Mouse (Mus musculus) intestine, embryonic 14.5 days (tissue): ENCODE results near the gene Calu. TPM values are rescaled to one million over a fixed set of nuclear protein-coding genes. Genes with fewer than 3 reads are reported as not detected.
"Not testable (repeated sequence)": the region's sequence is repeated elsewhere in the genome, so short reads cannot be mapped to it uniquely, and the experiment has no call there.

Experiments
- ATAC-seq: fragments of 200-750 bp; cut with Nextera tagmentation; replicated peaks from 2 replicates; pipeline ENCODE4 v1.8.0; 2017; ENCODE audit warnings: low read depth, moderate number of reproducible peaks, moderate TSS enrichment, moderate library complexity; ENCODE audit not compliant: low FRiP score, low TSS enrichment
- DNase-seq: peaks from one replicate; pipeline ENCODE4 v3.0.0-alpha.2; 2018; ENCODE audit warnings: low spot score
- H3K27ac ChIP-seq: fragments of 300-500 bp; sonication (generic); 2 replicates; pipeline ENCODE4 v1.5.1; 2014; ENCODE audit warnings: low read depth, mild to moderate bottlenecking, control low read depth
- H3K27me3 ChIP-seq: fragments of 300-500 bp; sonication (generic); replicated peaks from 2 replicates; pipeline ENCODE4 v1.6.1; 2014; ENCODE audit warnings: low read length, control low read depth; ENCODE audit not compliant: control insufficient read depth, insufficient read depth
- H3K36me3 ChIP-seq: fragments of 300-500 bp; sonication (generic); 2 replicates; pipeline ENCODE4 v1.6.1; 2014; ENCODE audit warnings: low read length, control low read depth; ENCODE audit not compliant: control insufficient read depth, insufficient read depth
- H3K4me1 ChIP-seq: fragments of 300-500 bp; sonication (generic); replicated peaks from 2 replicates; pipeline ENCODE4 v1.6.1; 2014; ENCODE audit warnings: low read length, control low read depth, mixed read lengths; ENCODE audit not compliant: control insufficient read depth, insufficient read depth
- H3K4me2 ChIP-seq: fragments of 300-500 bp; sonication (generic); 2 replicates; pipeline ENCODE4 v1.6.1; 2014; ENCODE audit warnings: low read length
- H3K4me3 ChIP-seq: fragments of 300-500 bp; sonication (generic); 2 replicates; pipeline ENCODE4 v1.5.1; 2014; ENCODE audit warnings: low read depth, low read length, control low read depth, mixed read lengths
- H3K9ac ChIP-seq: fragments of 300-500 bp; sonication (generic); 2 replicates; pipeline ENCODE4 v1.6.1; 2014; ENCODE audit warnings: mild to moderate bottlenecking, low read length
- H3K9me3 ChIP-seq: fragments of 300-500 bp; sonication (generic); 2 replicates; pipeline ENCODE4 v1.6.1; 2016; ENCODE audit warnings: low read length, control low read depth; ENCODE audit not compliant: control insufficient read depth
- WGBS: fragments of 180-500 bp; shearing (Covaris S2); extraction: QIAGEN DNeasy Blood & Tissue Kit; methylation state at CpG from one replicate; pipeline ENCODE4 v1.1.7; 2014; 5-methylcytosine and 5-hydroxymethylcytosine counted together
- polyA plus RNA-seq: library from polyadenylated mRNA; unstranded; fragments of >200 nt; fragmentation: Nextera tagmentation; extraction: Ambion mirVana; gene quantifications from 2 replicates; pipeline ENCODE4 v1.2.1, GENCODE M21; 2014

Gene Calu
- polyA plus RNA-seq, 1 experiment from 2014 or later: 331 TPM

GRCm38 (mm10) chr6:29378678-29379077, 30.8 kb downstream of the Calu start:
- Histone ChIP-seq H3K9me3 (no peaks in the 10 kb centered on the region), H3K4me1 (no peaks in the 10 kb centered on the region), H3K27me3 (no peaks in the 10 kb centered on the region), H3K4me3 (no peak overlapping the region), H3K4me2 (no peak overlapping the region), H3K36me3 (peaks cover 44% of the 10 kb centered on the region), H3K27ac (no peak overlapping the region), H3K9ac (no peak overlapping the region)
- DNase-seq (no peak), ATAC-seq (no peak)
- 94% methylated on average over 10 of the region's 10 CpGs for WGBS

DNA sequence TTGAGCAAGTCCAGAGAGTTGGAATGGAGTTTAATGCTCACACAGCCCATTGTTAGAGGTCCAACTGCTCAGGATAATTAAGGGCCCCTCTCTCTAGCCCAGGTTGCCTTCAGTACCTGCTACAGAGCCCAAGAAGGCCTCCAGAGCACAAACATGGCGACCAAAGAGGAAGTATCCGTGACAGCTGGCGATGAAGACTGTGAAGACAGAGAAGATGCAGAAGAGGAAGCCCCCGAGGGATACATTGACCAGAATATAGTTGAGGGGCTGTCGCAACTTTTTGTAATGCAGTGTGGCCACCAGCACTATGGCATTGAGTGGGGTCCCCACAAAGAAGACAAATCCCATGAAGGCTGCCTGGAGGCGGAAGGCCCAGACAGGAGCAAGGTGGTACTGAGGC, 32.1 kb downstream of the Calu start:
- ATAC-seq: no peak
- Histone ChIP-seq H3K9ac (no peak overlapping the region), H3K4me1 (no peaks in the 10 kb centered on the region), H3K4me3 (no peak overlapping the region), H3K4me2 (no peak overlapping the region), H3K9me3 (no peaks in the 10 kb centered on the region), H3K27ac (no peak overlapping the region), H3K27me3 (no peaks in the 10 kb centered on the region), H3K36me3 (peaks cover 32% of the 10 kb centered on the region)
- WGBS: 94% methylated on average over 6 of the region's 6 CpGs
- no peak for DNase-seq

- H3K9me3 ChIP-seq: no peaks in the 10 kb centered on the region
- no peak overlapping the region for H3K9ac ChIP-seq
- no peaks in the 10 kb centered on the region for H3K4me1 ChIP-seq
- 58% methylated on average over 2 of the region's 2 CpGs for WGBS
- no peak overlapping the region for H3K4me2 ChIP-seq
- ATAC-seq (no peak), DNase-seq (no peak)
- H3K36me3 ChIP-seq: peaks cover 7% of the 10 kb centered on the region
- H3K4me3 ChIP-seq: no peak overlapping the region
- H3K27ac ChIP-seq: no peak overlapping the region
- no peaks in the 10 kb centered on the region for H3K27me3 ChIP-seq
These were observed 34.6 kb downstream of the Calu start for GRCm38 (mm10) chr6:29382442-29382841.

- peak; percentile 61 for ATAC-seq
- H3K36me3 ChIP-seq: no peaks in the 10 kb centered on the region
- WGBS: 5% methylated on average over 12 of the region's 12 CpGs
These were observed 40.2 kb downstream of the Calu start, which contains the start of gene Opn1sw for GRCm38 (mm10) chr6:29388052-29388518. Opn1sw (minus strand) TSS chr6:29388468.

DNA sequence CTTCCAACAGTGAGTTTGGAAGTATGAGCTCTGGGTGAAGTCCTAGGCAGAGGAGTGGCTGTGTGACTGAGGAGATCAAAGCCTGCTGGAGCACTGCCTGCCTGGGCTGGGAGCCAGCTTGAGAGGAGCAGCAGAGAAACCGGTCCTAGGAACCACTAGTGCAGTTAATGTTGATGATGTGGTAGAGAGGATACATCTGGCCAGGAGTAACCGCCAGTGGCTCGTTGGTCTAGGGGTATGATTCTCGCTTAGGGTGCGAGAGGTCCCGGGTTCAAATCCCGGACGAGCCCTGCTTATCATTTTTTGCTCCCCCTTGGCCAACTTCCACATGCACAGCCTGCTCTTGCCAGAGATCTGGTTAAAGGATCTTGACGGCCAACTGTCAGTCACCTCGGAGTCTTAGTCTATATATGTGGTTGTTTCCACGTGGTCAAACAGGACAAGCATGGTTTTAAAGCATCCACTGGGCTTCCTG, 40.8 kb downstream of the Calu start:
- 14% methylated on average over 11 of the region's 11 CpGs for WGBS
- no peak overlapping the region for H3K9ac ChIP-seq
- peak; percentile 90 for ATAC-seq

More at GRCm38 (mm10) chr6:29388052-29388518, 40.2 kb downstream of the Calu start, which contains the start of gene Opn1sw:
- DNase-seq: no peak
- Histone ChIP-seq H3K27ac (no peak within 1 kb of the TSS), H3K4me1 (peaks cover 4% of the 10 kb centered on the region; the same call in 1 of the 2 replicates), H3K4me3 (peak within 1 kb of the TSS; percentile 34), H3K9me3 (no peaks in the 10 kb centered on the region), H3K9ac (0 out of 2 replicates have a peak within 1 kb of the TSS, but pooled peaks have one; percentile 10), H3K27me3 (0 out of 2 replicates have a peak, but pooled peaks cover 4% of the 10 kb centered on the region), H3K4me2 (peak within 1 kb of the TSS; percentile 51)

GRCm38 (mm10) chr6:29389425-29389824, 41.6 kb downstream of the Calu start:
- Histone ChIP-seq H3K4me2 (no peak overlapping the region), H3K36me3 (no peaks in the 10 kb centered on the region), H3K4me3 (no peak overlapping the region), H3K4me1 (peaks cover 4% of the 10 kb centered on the region; the same call in 1 of the 2 replicates), H3K9me3 (no peaks in the 10 kb centered on the region), H3K27me3 (peaks cover 9% of the 10 kb centered on the region; the same call in 1 of the 2 replicates), H3K9ac (no peak overlapping the region), H3K27ac (no peak overlapping the region)
- 54% methylated on average over 9 of the region's 9 CpGs for WGBS
- no peak for ATAC-seq
- DNase-seq: no peak

More for the DNA sequence above, 40.8 kb downstream of the Calu start:
- Histone ChIP-seq H3K27ac (no peak overlapping the region), H3K4me2 (peak overlapping the region; percentile 51), H3K4me3 (peak overlapping the region; percentile 34), H3K9me3 (no peaks in the 10 kb centered on the region), H3K4me1 (peaks cover 4% of the 10 kb centered on the region; the same call in 1 of the 2 replicates), H3K36me3 (no peaks in the 10 kb centered on the region), H3K27me3 (0 out of 2 replicates have a peak, but pooled peaks cover 4% of the 10 kb centered on the region)
- DNase-seq: peak; percentile 91

DNA sequence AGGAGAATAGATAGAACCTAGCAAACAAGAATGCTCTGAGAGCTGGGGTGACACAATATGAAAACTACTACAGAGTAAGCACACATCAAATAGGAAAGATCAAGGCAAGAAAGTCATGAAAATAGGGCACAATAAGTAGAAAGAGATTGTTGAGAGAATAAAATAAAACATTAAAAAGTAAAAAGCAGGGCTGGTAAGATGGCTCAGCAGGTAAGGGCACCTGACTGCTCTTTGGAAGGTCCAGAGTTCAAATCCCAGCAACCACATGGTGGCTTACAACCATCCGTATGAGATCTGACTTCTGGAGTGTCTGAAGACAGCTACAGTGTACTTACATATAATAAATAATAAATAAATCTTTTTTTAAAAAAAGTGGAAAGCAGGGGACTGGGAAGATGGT, 42.6 kb downstream of the Calu start:
- H3K9ac ChIP-seq, H3K4me2 ChIP-seq, H3K4me1 ChIP-seq, ATAC-seq, DNase-seq, H3K4me3 ChIP-seq, H3K9me3 ChIP-seq, H3K36me3 ChIP-seq, H3K27ac ChIP-seq: not testable (repeated sequence)
- 79% methylated on average over 1 of the region's 1 CpGs for WGBS
- peaks cover 16% of the 10 kb centered on the region; the same call in 1 of the 2 replicates for H3K27me3 ChIP-seq

DNA sequence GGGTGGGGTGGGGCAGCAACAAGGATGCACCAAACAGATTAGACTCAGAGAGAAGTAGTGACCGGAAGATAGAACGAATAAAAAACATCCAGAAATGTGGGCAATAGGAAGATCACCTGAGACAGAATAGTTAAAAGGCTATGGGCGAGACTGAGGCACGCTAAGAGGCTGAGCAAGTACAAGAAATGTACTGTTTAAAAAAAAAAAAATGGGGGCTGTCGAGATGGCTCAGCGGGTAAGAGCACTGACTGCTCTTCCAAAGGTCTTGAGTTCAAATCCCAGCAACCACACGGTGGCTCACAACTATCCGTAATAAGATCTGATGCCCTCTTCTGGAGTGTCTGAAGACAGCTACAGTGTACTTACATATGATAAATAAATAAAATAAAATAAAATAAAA, 43.4 kb downstream of the Calu start:
- not testable (repeated sequence) for H3K27ac ChIP-seq, ATAC-seq, H3K4me2 ChIP-seq, H3K4me1 ChIP-seq, H3K36me3 ChIP-seq, DNase-seq, H3K4me3 ChIP-seq, H3K9ac ChIP-seq, H3K9me3 ChIP-seq
- peaks cover 17% of the 10 kb centered on the region; the same call in 1 of the 2 replicates for H3K27me3 ChIP-seq
- WGBS: 77% methylated on average over 8 of the region's 8 CpGs

DNA sequence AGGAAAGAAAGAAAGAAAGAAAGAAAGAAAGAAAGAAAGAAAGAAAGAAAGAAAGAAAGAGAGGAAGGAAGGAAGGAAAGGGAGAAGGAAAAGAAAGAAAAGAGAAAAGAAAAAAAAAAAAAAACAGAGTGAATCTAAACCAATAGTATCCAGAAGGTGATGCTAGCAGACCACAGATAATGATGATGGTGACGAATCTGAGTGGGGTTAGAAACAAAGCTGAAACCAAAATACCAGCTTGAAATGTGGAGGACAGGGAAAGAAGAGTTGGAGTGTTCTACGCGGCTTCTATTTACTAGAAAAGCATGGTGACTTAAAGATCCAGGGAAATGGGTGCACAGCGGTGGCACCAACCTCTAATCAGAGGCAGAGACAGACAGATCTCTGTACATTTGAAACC, 43.9 kb downstream of the Calu start:
- no peak for ATAC-seq
- Histone ChIP-seq H3K4me3 (no peak overlapping the region), H3K27ac (no peak overlapping the region), H3K9me3 (no peaks in the 10 kb centered on the region), H3K9ac (no peak overlapping the region), H3K4me1 (peaks cover 10% of the 10 kb centered on the region; the same call in 1 of the 2 replicates), H3K36me3 (no peaks in the 10 kb centered on the region), H3K4me2 (no peak overlapping the region), H3K27me3 (peaks cover 17% of the 10 kb centered on the region; the same call in 1 of the 2 replicates)
- 67% methylated on average over 4 of the region's 4 CpGs for WGBS
- no peak for DNase-seq
